Mouse (Mus musculus) lung, postnatal 0 days (tissue): ENCODE results near the gene Vmn1r202. TPM values are rescaled to one million over a fixed set of nuclear protein-coding genes. Genes with fewer than 3 reads are reported as not detected.
"Not testable (repeated sequence)": the region's sequence is repeated elsewhere in the genome, so short reads cannot be mapped to it uniquely, and the experiment has no call there.

Experiments used
- ATAC-seq: fragments of 200-750 bp; cut with Nextera tagmentation; 2 replicates; pipeline ENCODE4 v1.8.0; 2017; ENCODE audit warnings: moderate library complexity
- DNase-seq: peaks from one replicate; pipeline ENCODE4 v3.0.0-alpha.2; 2016; ENCODE audit warnings: low spot score
- H3K27ac ChIP-seq: fragments of 300-500 bp; sonication (generic); 2 replicates; pipeline ENCODE4 v1.5.1; 2014; ENCODE audit warnings: antibody characterized with exemption, mild to moderate bottlenecking, low read length, mixed read lengths
- H3K27me3 ChIP-seq: fragments of 300-500 bp; sonication (generic); replicated peaks from 2 replicates; pipeline ENCODE4 v1.6.1; 2014; ENCODE audit warnings: low read length, mixed read lengths; ENCODE audit not compliant: insufficient read depth
- H3K36me3 ChIP-seq: fragments of 300-500 bp; sonication (generic); 2 replicates; pipeline ENCODE4 v1.6.1; 2014; ENCODE audit warnings: low read length, mixed read lengths; ENCODE audit not compliant: insufficient read depth
- H3K4me1 ChIP-seq: fragments of 300-500 bp; sonication (generic); 2 replicates; pipeline ENCODE4 v1.6.1; 2014; ENCODE audit warnings: antibody characterized with exemption, low read depth, low read length, mixed read lengths; ENCODE audit not compliant: insufficient read depth
- H3K4me2 ChIP-seq: fragments of 300-500 bp; sonication (generic); replicated peaks from 2 replicates; pipeline ENCODE4 v1.6.1; 2014; ENCODE audit warnings: low read depth, mild to moderate bottlenecking, low read length, moderate library complexity, mixed read lengths
- H3K4me3 ChIP-seq: fragments of 300-500 bp; sonication (generic); 2 replicates; pipeline ENCODE4 v1.5.1; 2014; ENCODE audit warnings: low read depth, low read length
- H3K9ac ChIP-seq: fragments of 300-500 bp; sonication (generic); replicated peaks from 2 replicates; pipeline ENCODE4 v1.6.1; 2014; ENCODE audit warnings: low read depth, mild to moderate bottlenecking
- H3K9me3 ChIP-seq: fragments of 300-500 bp; sonication (generic); 2 replicates; pipeline ENCODE4 v1.6.1; 2016; ENCODE audit warnings: low read length, mixed read lengths
- CTCF ChIP-seq: IDR thresholded peaks from 2 replicates; pipeline ENCODE4 v1.5.1; 2016; ENCODE audit warnings: antibody characterized with exemption, mild to moderate bottlenecking
- EP300 ChIP-seq: IDR thresholded peaks from 2 replicates; pipeline ENCODE4 v1.6.1; 2016; ENCODE audit warnings: antibody characterized with exemption, mild to moderate bottlenecking, control low read depth
- WGBS: fragments of 180-500 bp; shearing (Covaris S2); extraction: QIAGEN DNeasy Blood & Tissue Kit; methylation state at CpG from one replicate; pipeline ENCODE4 v1.1.7; 2014; 5-methylcytosine and 5-hydroxymethylcytosine counted together
- polyA plus RNA-seq: library from polyadenylated mRNA; unstranded; fragments of >200 nt; fragmentation: Nextera tagmentation; extraction: Ambion mirVana; gene quantifications from 2 replicates; pipeline ENCODE4 v1.2.1, GENCODE M21; 2015

Vmn1r202 gene
- polyA plus RNA-seq = not detected in 2 replicates

GRCm38 (mm10) chr13:22505281-22505680, at the start of gene Vmn1r202:
Vmn1r202 (minus strand) TSS chr13:22505381.
- H3K27ac ChIP-seq = no peak within 1 kb of the TSS
- H3K4me3 ChIP-seq = no peak within 1 kb of the TSS
- H3K9ac ChIP-seq = no peak within 1 kb of the TSS
- H3K9me3 ChIP-seq = no peaks in the 10 kb centered on the region
- H3K36me3 ChIP-seq = no peaks in the 10 kb centered on the region
- no peak for ATAC-seq
- H3K4me1 ChIP-seq = no peaks in the 10 kb centered on the region
- no peak for TF ChIP-seq CTCF
- TF ChIP-seq EP300 = no peak
- no peak within 1 kb of the TSS for H3K4me2 ChIP-seq
- no peak for DNase-seq
- H3K27me3 ChIP-seq = no peaks in the 10 kb centered on the region

GRCm38 (mm10) chr13:22552898-22553297, 47.7 kb upstream of the Vmn1r202 start, which contains the start of gene Vmn1r204:
Vmn1r204 (plus strand) TSS chr13:22553198.
- H3K9me3 ChIP-seq, H3K36me3 ChIP-seq, ATAC-seq, H3K4me2 ChIP-seq, H3K4me3 ChIP-seq, H3K9ac ChIP-seq, H3K27ac ChIP-seq, DNase-seq, H3K4me1 ChIP-seq, H3K27me3 ChIP-seq: not testable (repeated sequence)
- WGBS = 47% methylated on average over 1 of the region's 1 CpGs

- no peak within 1 kb of the TSS for H3K27ac ChIP-seq
- H3K9ac ChIP-seq = no peak within 1 kb of the TSS
- ATAC-seq = no peak
- no peaks in the 10 kb centered on the region for H3K27me3 ChIP-seq
- H3K9me3 ChIP-seq = no peaks in the 10 kb centered on the region
- no peak within 1 kb of the TSS for H3K4me3 ChIP-seq
- no peak within 1 kb of the TSS for H3K4me2 ChIP-seq
- no peak for DNase-seq
- TF ChIP-seq CTCF = no peak
- TF ChIP-seq EP300 = no peak
- H3K36me3 ChIP-seq = no peaks in the 10 kb centered on the region
- H3K4me1 ChIP-seq = no peaks in the 10 kb centered on the region
Observed at GRCm38 (mm10) chr13:22517814-22518213, 12.6 kb upstream of the Vmn1r202 start, which contains the start of gene Vmn1r203. Vmn1r203 (plus strand) TSS chr13:22518114.

- Histone ChIP-seq H3K36me3 (no peaks in the 10 kb centered on the region), H3K9ac (no peak overlapping the region), H3K4me3 (no peak overlapping the region), H3K9me3 (no peaks in the 10 kb centered on the region), H3K4me1 (no peaks in the 10 kb centered on the region), H3K27me3 (no peaks in the 10 kb centered on the region), H3K27ac (no peak overlapping the region), H3K4me2 (no peak overlapping the region)
- TF ChIP-seq EP300 = no peak
- no peak for DNase-seq
- no peak for ATAC-seq
- WGBS = 67% methylated on average over 3 of the region's 3 CpGs
Observed at GRCm38 (mm10) chr13:22502431-22502830, 2.8 kb downstream of the Vmn1r202 start.

- Histone ChIP-seq H3K9me3 (no peaks in the 10 kb centered on the region), H3K27ac (no peak within 1 kb of the TSS), H3K9ac (no peak within 1 kb of the TSS), H3K36me3 (no peaks in the 10 kb centered on the region), H3K4me3 (no peak within 1 kb of the TSS), H3K4me2 (no peak within 1 kb of the TSS), H3K27me3 (no peaks in the 10 kb centered on the region), H3K4me1 (no peaks in the 10 kb centered on the region)
- DNase-seq (no peak), ATAC-seq (no peak)
- no peak for TF ChIP-seq EP300
- no peak for TF ChIP-seq CTCF
- 39% methylated on average over 1 of the region's 1 CpGs for WGBS
Observed at GRCm38 (mm10) chr13:22471623-22472022, 33.6 kb downstream of the Vmn1r202 start, which contains the start of gene Vmn1r201. Vmn1r201 (plus strand) TSS chr13:22471923.

- Histone ChIP-seq H3K27me3 (no peaks in the 10 kb centered on the region), H3K4me2 (no peak overlapping the region), H3K4me3 (no peak overlapping the region), H3K36me3 (no peaks in the 10 kb centered on the region), H3K9me3 (no peaks in the 10 kb centered on the region), H3K4me1 (no peaks in the 10 kb centered on the region), H3K9ac (no peak overlapping the region), H3K27ac (no peak overlapping the region)
- TF ChIP-seq EP300 (no peak), CTCF (no peak)
- ATAC-seq (no peak), DNase-seq (no peak)
Observed at GRCm38 (mm10) chr13:22455145-22455544, 50.0 kb downstream of the Vmn1r202 start.

Other genes with a start within 250 kb of the Vmn1r202 start
- gene Vmn1r195, start 234.9 kb downstream of the Vmn1r202 start, polyA plus RNA-seq = not detected in 2 replicates
- gene Vmn1r196, start 215.5 kb downstream of the Vmn1r202 start, polyA plus RNA-seq = not detected in 2 replicates
- not detected in 2 replicates for gene Vmn1r197, start 180.8 kb downstream of the Vmn1r202 start, polyA plus RNA-seq
- gene Vmn1r198, start 155.0 kb downstream of the Vmn1r202 start, polyA plus RNA-seq = not detected in 2 replicates
- not detected in 2 replicates for gene Vmn1r199, start 125.6 kb downstream of the Vmn1r202 start, polyA plus RNA-seq
- gene Vmn1r200, start 115.0 kb downstream of the Vmn1r202 start, polyA plus RNA-seq = not detected in 2 replicates
- not detected in 2 replicates for gene Vmn1r201, start 33.5 kb downstream of the Vmn1r202 start, polyA plus RNA-seq
- not detected in 2 replicates for gene Vmn1r203, start 12.7 kb upstream of the Vmn1r202 start, polyA plus RNA-seq
- not detected in 2 replicates for gene Vmn1r204, start 47.8 kb upstream of the Vmn1r202 start, polyA plus RNA-seq
- not detected in 2 replicates for gene Vmn1r205, start 87.6 kb upstream of the Vmn1r202 start, polyA plus RNA-seq
- not detected in 2 replicates for gene Vmn1r206, start 118.9 kb upstream of the Vmn1r202 start, polyA plus RNA-seq
- not detected in 2 replicates for gene Vmn1r207-ps, start 224.2 kb upstream of the Vmn1r202 start, polyA plus RNA-seq